Mouse (Mus musculus) B cell, adult 2 months (primary cell): Measurements from ENCODE around the gene Blnk.

ENCODE experiments used
- DNase-seq, 2 experiments: peaks; one replicate each; pipeline ENCODE4 v3.0.0; 2022

Gene Blnk

DNA sequence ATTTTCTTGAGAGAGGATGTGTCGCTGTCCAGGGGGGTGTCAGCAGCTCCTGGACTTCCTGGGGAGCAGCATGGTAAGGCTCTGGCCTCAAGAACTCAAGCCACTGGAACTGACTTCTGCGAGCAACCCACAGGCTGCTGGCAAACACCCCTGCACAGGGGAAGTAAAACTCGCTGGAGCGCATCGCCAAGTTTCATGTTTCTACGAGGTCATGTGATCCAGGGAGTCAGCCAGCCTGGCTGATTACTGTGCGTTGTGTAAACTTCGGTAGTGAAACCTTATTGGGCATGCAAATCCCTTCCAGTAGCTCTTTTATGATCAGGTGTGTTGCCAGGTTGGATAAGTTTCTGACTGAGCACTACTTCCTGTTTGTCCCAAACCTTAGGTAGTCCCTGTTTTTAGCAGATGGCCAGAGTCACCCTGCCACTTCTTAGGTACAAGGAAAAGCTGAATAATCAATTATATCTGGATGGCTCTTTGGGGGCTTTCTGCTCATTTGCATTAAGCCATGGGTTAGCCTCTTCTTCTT, at the start of gene Blnk:
Gene Blnk (minus strand): TSS at position 479 of the 529 bp plus-strand sequence.
- peak; percentile 87 to 90 for DNase-seq

DNA sequence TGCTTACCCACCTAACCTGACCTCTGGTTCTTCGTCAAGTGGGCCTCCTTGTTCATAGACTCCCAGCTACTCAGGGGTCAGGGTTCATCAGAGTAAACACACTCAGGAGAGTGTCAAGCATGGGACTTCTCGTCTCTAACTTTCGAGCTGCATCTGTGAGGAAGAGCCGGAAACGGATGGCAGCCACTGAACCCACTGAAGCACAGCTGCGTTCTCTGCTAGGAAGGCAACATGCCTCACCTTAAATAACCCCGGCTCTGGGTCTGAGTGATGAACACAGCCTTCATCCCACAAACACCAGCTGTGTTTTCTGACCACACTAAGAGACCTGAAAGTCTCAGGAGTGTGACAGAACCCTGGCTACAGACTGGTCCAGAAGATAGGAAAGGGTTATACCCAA, 44.8 kb upstream of the Blnk start:
- DNase-seq: peak; percentile 35 to 39

DNA sequence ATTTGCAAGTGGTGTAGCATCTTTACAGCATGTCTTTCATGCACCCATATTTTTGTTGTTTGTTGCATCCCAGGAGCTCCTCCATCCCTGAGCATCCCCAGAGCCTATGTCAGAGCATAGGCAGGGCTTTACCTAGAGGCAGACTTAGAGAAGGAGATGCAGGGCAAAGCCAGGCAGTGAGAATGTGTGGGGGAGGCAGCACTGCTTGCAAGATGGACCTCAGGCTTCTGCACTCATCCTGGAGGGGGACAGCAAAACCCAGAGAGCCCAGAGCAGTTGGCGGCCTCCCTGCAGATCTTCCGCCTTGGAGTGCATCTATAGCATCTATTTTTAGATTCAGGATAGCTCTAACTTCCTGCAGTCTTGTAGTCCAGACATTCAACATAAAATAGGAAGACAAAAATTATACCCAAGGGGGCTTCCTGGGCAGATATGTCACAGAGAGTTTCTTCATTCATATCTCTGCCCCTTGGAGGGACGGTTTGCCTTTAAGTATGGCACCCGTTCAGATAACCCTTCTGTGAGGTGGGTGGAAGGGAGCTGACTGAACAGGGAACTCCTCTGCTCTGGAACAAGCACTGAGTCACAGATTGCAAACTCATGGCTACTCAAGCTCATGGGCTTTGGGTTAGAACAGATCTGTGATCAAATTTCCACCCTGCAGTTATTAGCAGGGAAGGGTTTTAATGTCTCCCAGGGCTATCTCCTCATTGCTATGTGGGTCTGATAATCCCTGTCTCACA, 41.6 kb upstream of the Blnk start:
- no peak for DNase-seq

DNA sequence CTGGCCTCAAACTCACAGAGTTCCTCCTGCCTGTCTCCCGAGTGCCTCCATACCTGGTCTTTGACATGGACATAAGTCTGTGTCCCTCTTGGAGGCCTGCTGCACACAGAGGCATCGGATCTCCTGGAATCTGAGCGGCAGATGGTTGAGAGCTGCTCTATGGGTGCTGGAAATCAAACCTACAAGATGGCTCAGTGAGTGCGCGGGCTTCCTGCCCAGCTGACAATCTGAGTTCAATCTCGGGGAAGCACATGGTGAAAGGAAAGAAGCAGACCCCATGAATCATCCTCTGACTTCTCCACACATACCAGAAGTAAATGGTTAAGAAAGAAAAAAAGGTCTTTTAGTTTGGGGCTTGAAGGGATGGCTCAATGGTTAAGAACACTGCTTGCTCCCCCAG, 37.5 kb upstream of the Blnk start:
- no peak for DNase-seq

DNA sequence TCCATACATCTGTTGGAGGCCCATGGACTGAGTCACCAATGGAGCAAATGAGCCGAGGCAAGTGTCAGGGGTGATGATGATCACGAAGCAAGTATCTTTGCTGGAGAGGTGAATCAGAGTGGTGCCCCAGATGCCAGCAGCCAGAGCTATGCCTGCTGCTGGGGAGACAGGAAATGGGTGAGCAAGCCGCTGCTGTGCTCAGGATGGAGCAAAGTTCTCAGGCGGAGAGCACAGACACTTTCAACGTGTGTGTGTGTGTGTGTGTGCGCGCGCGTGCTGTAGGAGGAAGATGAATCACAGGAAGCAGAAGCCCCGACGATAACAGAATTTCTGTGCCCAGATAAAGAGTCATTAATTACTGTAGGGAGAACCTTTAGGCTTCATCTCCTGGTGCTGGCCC, 36.7 kb upstream of the Blnk start:
- peak; percentile 55 to 56 for DNase-seq

DNA sequence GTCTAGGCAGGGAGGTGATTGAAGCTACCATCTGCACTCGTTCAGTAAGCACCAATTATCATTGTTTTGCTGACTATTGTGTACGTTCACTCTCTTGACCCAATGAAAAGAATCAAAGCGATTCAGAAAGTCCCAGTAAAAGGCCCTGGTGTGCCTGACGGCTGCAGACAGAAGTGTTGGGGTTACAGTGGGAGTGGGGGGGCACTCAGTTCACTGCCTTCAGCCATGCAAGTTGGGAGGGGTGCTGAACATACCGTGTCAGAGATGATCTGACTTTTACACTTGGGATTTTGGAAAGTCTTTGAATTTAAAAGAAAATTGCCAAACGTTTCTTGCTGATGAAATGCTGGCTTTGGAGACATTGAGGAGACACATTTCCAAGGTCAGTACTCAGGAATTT, 35.8 kb upstream of the Blnk start:
- no peak for DNase-seq

DNA sequence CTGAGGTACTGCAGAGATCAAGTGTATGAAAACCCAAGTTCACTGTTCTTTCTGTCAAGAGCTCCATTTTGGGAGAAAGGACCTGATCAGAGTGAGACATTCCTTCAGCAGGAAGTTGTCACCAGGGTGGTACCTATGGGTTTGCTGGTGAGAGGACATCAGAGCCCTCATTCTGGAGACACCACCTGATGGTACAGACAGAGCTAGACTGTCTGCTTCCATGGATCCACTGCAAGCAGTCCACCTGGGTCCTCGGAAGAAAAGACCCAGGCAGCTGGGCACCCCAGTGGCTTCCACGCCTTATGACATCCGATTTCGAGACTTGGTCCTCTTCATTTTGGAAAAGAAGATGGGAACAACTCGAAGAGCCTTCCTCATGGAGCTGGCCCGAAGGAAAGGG, 34.9 kb upstream of the Blnk start, which contains the start of gene Dntt:
Gene Dntt (plus strand): TSS at position 57 of the 400 bp plus-strand sequence.
- no peak for DNase-seq

DNA sequence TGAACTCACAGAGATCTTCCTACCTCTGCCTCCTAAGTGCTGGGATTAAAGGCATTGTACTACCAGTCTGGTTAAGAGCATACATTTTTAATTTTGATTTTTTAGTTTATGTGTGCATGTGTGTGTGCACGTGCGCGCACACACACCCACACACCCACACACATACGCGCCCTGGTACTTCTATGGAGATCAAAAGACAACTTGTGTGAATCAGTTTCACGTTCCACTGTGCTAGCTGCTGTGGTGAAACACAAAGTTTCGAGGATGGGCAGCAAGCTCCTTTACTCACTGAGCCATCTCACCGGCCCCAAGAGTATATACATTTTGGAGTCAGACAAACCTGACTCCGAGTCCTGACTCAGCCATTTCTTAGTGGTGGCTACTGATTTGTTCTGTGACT, 33.3 kb upstream of the Blnk start:
- no peak for DNase-seq

DNA sequence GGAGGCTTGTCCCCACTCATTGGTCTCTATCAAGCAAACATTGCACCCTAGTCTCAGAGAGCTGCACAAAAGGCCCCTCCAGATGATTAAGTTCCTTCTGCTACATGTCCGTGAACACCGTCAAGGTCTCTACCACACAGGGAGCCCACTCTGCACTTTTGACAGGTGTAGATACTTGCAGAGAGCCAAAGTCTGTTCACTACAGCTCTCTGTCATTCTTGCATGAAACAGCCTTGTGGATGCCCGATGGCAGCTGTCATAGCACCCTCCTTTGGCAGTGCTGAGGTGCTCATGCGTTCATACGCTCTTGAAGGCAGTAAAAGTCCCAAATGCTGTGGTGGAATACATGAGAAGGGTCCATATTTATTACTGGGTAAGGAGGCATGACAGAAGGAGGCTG, 32.7 kb upstream of the Blnk start:
- no peak for DNase-seq

DNA sequence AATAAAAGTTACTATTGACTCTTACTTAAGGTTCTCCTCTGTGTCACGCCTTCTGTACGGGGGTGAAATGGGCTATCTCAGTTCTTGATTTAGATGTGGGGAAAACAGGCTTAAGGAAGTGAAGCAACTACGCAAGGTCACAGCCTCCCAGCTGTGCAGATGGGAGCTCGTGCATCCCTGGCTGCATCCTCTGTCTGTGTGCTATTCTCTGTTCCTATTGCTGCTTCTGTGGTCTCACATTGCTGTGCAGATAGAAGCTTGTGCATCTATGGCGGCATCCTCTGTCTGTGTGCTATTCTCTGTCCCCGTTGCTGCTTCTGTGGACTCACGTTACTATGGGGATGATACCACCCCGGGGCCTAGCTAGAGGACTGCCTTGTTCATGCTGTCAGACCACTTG, 32.2 kb upstream of the Blnk start:
- no peak for DNase-seq

DNA sequence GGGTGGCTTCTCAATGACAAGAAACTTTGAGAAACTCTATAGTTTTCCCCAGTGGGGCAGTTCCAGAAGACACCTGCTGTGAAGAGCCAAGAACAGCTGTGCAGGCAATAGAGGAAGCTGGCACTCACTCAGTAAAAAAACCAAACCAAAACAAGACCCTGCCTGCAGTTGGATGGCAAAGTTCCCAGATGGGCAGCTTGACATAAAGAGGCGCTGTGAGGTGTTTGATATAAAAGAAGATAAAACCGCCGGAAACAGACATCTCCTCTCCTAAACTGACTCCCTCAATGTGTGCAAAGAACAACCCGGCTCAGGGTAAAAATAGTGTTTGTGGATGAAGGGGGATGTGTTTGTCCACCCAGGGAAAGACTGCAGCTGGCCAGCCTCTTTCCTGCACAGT, 27.9 kb upstream of the Blnk start:
- no peak for DNase-seq

DNA sequence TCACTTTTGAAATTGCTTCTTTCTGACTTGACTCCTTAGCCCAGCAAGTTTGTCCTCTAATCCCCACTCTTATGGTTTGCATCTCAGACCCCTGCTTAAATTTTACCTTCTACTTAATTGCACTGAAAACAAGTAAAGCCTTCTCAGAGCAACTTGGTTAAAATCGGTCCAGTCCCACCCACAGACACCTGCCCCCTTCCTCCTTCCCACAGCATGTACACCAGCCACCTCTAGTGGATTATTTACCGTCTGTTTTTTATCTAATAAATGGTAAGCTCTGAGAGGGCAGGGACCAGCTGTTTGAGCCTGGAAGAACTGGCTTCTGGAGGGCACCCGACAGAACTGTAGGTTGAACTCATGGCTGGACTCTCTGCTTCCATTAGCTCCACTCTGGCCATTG, 26.2 kb upstream of the Blnk start:
- no peak for DNase-seq

DNA sequence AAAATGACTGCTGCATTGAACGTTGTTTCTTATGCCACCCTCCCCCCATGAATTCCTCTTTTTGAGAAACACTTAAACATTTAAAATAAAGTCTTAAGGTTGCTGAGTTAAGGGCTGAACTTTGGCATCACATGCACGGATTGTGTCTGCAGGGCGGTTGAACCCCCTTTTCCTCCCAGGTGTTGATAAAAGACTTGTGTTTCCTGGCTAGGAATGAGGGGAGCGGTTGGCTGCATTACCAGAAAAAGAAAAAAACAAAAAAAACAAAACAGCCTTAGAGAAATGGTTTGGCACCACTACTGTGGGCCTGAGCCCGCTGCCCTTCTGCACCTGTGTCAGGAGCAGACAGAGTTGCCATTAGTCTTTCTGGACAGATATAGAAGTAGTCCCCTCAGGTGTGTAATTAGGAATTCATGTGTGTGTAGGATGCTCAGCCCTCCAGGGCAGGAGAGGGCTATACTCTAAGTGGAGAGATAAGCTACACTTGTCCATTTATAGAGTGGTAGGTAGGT, 24.9 kb upstream of the Blnk start:
- no peak for DNase-seq

DNA sequence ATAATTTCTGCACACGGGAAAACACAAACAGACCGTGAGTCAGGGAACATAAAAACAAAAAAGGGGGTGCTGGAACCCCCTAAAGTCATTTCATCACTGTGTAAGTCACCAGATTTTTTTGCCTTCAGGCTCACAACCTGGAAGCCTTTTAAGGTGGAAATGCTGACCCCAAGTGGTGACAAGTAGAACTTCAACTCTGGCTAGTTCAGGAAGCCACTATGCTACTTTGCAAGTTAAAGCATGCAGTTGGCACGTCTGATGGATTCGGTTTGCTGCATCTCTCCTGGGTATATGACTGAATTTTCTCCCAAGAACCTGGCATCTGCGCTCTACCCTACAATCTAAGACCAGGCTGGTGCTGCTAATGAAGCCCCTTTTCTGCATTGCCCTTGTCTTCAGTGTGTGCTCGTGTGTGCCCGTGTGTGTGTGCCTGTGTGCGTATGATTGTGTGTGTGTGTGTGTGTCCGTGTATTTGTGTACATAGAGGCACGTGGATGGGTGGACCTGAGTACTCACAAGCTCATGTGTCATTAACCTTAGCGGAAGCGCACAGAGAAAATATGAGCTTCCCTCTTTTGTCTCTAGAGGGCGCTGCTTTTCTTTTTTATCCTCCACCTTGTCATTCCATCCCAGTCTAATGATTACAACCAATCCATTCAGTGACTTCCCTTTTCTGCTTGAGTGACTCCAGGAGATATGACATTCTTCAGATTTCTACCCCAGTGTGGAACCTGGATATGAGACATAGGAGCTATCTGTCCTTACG, 21.8 kb upstream of the Blnk start:
- DNase-seq: peak; percentile 80 to 83

DNA sequence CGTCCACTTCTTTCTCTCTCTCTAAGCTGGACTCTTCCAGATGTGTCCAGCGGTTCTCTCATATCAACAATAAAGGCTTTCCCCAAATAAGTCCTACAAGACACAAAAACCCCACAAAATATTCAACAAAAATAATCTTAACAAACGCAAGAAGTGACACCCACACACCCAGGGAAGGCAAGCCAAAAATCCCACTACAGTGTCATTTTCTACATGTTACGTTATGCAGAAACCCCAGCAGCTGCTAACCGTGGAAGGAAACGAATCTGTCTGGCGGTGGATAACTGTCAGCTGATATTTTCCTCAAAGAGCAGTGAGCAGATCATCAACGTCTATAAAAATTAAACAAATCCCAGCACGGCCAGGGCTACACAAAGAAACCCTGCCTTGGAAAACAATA, 19.7 kb upstream of the Blnk start:
- no peak for DNase-seq

DNA sequence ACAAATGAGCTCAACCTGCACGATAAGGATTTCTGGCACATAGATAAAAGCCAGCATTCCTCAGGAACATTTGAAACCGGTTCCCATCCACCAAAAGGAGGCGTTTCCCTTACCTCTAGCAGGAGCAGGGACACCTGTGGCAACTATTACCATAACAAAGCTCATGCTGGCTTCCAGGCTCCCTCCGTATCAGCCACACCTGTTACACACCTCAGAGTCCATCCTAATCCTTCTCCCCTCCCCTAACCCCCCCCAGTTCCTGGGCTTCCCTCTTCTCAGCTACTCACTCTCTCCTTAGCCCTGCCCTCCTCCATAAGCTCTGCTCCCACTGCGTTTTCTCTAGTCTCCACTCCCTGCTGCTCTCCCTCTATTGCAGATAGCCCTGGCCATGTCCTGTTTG, 19.3 kb upstream of the Blnk start:
- DNase-seq: no peak

DNA sequence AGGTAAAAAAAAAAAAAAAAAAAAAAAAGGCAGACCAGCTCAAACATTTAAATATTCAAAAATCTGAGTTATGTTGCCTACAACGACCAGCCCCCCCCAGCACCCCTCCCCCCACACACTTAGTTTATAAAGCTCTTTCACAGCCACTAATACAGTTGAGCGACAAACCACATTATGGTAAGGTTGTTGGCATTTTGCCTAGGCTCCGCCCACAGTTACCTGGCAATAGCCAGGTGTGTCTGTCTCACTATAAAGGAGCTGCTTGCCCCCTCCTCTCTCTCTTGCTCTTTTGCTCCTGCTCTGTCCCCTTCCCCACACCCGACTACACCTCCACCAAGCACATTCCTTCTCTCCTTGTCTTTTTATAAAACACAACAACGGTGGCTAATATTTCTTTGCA, 17.3 kb upstream of the Blnk start:
- DNase-seq: no peak

DNA sequence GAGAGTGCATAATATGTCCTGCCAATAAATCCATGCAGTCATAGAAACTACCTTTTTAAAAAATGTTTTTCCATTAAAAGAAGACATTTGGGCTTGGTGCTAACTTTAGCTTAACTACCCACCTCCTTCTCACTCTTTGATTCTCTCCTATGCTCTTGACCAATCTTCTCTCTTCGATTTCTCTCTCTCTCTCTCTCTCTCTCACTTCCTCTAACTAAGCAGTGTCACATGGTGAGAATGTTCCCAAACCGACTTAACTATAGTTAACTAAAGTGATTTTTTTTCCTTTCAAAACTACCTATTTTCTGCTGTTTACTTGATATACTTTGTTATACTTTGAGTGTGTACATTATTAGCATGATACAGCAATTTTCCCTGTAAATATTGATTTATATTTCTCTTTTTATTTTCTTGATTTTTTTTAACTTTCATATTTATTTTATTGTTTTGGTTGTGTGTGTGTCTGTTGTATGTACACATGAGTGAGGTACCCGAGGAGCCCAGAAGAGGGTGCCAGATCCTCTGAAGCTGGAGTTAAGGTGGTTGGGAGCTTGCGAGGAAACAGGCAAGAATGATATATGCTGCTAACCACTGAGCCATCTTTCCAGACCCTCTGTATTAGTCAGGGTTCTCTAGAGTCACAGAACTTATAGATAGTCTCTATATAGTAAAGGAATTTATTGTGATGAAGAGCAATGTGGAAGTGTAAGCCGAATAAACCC, 14.5 kb upstream of the Blnk start:
- peak in 1 of 2 experiments; percentile 59 for DNase-seq

DNA sequence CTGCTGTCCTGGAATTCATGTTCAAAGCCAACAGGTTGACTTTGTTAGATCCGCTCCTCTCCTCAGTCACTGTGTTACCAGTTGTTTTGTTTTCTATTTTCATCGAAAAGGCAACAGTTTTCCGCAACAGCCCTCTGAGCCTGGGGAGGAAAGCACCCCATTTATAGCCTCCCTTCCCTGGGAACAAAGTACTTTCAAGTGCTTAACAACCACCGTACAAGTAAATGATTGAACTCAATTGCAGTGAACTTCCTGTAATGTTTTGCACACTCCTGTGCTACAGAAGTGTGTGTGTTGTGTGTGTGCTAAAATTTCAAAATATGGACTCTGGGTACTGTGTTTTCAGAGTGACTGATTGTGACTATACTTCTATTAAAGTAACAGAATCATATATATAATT, 13.4 kb upstream of the Blnk start:
- DNase-seq: no peak

DNA sequence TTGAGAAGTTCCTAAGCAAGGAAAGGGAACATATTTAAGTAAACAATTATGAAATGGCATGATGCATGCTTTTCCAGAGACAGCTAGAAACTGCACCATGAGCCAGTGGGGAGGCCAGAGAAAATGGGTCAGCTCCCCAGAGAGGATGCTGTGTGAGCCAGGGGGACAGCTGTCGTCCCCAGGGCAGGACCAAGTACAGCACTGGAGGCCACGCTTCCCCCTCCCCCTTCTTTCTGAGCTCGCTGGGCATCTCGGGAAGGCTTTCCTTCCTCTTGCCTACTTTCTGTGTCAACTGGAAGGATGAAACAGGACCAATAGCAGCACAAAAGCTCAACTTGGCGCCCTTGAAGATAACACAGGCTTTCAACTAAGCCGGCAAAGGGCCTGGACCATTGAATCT, 13.0 kb upstream of the Blnk start:
- DNase-seq: no peak

DNA sequence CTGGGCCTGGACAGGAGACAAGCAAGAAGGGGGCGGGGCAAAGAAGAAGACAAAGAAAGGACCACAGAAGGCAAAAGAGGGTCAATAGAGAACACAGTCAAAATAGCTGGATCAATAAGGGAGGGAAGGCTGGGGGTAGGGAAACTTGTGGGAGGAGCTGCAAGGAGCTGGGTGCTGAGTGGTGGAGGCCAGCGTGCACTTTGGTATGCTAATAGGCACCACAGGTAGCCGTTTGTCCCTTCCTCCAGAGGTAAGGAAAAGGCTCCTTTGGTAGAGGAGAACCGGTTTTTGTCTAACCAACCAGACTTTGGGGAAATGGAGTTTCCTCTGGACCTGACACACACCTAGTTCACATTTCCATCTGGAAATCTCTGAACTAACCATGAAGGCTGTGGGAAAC, 12.3 kb upstream of the Blnk start:
- DNase-seq: no peak

DNA sequence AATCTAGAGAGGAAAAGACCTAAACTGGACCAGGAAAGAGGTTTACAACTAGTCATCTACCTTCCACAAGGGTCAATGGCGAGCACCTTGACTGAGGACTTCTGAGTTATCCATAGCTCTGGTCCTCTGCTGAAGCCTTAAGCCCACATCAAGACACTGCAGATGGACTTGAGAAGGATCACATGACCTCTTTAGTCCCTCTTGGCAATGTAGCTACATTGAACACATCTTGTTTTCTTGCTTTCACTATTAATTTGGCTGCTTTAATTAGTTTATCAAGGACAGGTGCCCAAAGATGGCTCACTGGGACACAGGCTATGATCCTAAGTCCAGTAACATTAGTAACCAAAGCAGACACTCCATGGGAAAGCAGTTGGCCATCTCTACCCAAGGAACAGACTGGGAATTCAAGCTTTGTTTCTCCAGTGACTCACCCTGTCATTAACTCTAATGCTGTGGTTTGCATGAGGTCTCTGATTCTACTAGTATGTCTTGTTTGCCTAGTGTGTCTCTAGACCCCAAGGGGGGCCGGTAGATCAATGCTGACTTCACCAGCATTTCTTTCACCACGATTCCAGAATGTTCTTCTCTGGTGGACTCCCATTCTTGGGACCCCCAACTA, 9.5 kb upstream of the Blnk start:
- DNase-seq: no peak

DNA sequence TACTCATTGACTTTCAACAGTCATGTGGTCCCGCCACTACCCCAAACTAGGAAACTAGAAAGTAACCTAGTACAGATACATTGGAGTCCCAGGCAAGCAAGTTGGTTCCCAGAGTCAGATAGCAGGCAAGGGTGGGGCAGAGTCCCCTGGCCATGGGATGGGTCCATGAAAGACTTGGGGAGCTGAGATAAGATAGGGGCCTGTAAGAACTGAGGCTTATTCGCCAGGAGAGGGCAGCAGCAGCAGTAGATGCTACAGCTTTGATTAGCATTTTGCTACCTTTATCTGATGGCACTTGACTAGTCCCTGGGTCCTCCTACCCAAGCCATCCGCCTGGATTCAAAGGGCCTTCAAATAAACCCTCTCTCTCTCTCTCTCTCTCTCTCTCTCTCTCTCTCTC, 5.2 kb upstream of the Blnk start:
- peak; percentile 54 to 60 for DNase-seq
